Mouse (Mus musculus) c-Kit-positive CD71-positive TER-119-negative erythroid progenitor cells, embryonic 14.5 days (primary cell): Measurements from ENCODE around the gene Fam189b.

ENCODE experiments used
- DNase-seq: peaks from one replicate; pipeline ENCODE4 v3.0.0-alpha.2; 2013; ENCODE audit warnings: low read depth

The Fam189b gene

GRCm38 (mm10) chr3:89229276-89229675 is 46.3 kb downstream of the Fam189b start:
- DNase-seq, result no peak

DNA sequence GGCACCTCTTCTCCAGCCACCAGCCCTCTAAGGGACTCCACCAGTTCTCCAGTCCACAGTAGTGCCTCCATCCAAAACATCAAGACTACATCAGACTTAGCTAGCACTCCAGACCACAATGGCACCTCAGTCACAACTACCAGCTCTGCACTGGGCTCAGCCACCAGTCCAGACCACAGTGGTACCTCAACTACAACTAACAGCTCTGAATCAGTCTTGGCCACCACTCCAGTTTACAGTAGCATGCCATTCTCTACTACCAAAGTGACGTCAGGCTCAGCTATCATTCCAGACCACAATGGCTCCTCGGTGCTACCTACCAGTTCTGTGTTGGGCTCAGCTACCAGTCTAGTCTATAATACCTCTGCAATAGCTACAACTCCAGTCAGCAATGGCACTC is 47.6 kb downstream of the Fam189b start:
- DNase-seq, result no peak

DNA sequence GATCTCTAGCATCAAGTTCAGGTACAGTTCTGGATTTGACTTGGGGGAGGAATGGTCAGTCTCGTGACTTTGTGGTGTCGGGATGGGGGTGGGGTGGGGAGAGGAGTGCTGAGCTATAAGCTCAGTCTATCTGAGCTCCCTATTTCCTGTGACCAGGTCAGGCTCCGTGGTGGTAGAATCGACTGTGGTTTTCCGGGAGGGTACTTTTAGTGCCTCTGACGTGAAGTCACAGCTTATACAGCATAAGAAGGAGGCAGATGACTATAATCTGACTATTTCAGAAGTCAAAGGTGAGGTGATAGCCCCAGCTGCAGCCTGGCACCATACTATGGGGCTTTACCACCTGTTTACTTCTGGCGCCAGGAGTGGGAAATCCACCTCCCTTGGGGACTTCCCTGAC is 48.4 kb downstream of the Fam189b start:
- no peak for DNase-seq

DNA sequence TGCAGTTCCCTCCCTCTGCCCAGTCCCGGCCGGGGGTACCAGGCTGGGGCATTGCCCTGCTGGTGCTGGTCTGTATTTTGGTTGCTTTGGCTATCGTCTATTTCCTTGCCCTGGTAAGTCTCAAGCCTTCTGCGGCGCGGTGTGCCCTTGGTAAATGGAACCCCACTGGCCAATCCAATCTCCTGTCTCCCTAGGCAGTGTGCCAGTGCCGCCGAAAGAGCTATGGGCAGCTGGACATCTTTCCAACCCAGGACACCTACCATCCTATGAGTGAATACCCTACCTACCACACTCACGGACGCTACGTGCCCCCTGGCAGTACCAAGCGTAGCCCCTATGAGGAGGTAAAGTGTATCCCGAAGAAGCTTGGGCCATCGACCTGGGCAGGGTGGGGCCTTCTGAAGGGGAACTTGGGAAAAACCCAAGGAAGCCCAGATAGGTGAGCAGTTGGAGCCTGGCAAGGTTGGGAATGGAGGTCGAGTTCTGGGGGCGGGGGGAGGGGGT is 48.9 kb downstream of the Fam189b start:
- no peak for DNase-seq

GRCm38 (mm10) chr3:89232614-89233013 is 49.7 kb downstream of the Fam189b start:
- DNase-seq, result no peak

GRCm38 (mm10) chr3:89233562-89234110 is 50.7 kb downstream of the Fam189b start:
- no peak for DNase-seq

- DNase-seq, result no peak
These were observed 53.6 kb downstream of the Fam189b start for GRCm38 (mm10) chr3:89236516-89236915.

GRCm38 (mm10) chr3:89237682-89238081 is 54.7 kb downstream of the Fam189b start:
- no peak for DNase-seq

GRCm38 (mm10) chr3:89238494-89238893 is 55.6 kb downstream of the Fam189b start:
- DNase-seq, result no peak
